Mouse (Mus musculus) megakaryocyte-erythroid progenitor cell, adult 5-6 weeks (primary cell): ENCODE measurements around the gene Fgf13. TPM values are rescaled to one million over a fixed set of nuclear protein-coding genes. Genes with fewer than 3 reads are reported as not detected.

ENCODE experiments used
- ATAC-seq: replicated peaks from 2 replicates; pipeline ENCODE4 v1.8.0; 2016; ENCODE audit warnings: mild to moderate bottlenecking, inconsistent platforms; ENCODE audit not compliant: severe bottlenecking, poor library complexity, low FRiP score, low TSS enrichment
- total RNA-seq, 2 experiments: library from RNA; stranded (forward) in 1 of 2; stranded (reverse) in 1 of 2; fragments of 200-1000, 215-1000 nt in 1 of 2; fragments of >200 nt in 1 of 2; fragmentation: Nextera tagmentation in 1 of 2; gene quantifications; 2 replicates each; pipeline ENCODE4 v1.2.3; 2014 to 2017

Gene Fgf13
- 2.9 TPM in 1 of 2 replicates, not detected in the other for total RNA-seq (2014; fragmentation: Nextera tagmentation)
- total RNA-seq (2017): not detected in 2 replicates

GRCm38 (mm10) chrX:59567695-59568431 is at the start of gene Fgf13:
Gene Fgf13, minus strand, starts transcription at chrX:59568071.
- ATAC-seq: no peak

- no peak for ATAC-seq
Observed at GRCm38 (mm10) chrX:59606535-59606934, 38.7 kb upstream of the Fgf13 start.

- ATAC-seq: no peak
Observed at GRCm38 (mm10) chrX:59589050-59589449, 21.2 kb upstream of the Fgf13 start.

DNA sequence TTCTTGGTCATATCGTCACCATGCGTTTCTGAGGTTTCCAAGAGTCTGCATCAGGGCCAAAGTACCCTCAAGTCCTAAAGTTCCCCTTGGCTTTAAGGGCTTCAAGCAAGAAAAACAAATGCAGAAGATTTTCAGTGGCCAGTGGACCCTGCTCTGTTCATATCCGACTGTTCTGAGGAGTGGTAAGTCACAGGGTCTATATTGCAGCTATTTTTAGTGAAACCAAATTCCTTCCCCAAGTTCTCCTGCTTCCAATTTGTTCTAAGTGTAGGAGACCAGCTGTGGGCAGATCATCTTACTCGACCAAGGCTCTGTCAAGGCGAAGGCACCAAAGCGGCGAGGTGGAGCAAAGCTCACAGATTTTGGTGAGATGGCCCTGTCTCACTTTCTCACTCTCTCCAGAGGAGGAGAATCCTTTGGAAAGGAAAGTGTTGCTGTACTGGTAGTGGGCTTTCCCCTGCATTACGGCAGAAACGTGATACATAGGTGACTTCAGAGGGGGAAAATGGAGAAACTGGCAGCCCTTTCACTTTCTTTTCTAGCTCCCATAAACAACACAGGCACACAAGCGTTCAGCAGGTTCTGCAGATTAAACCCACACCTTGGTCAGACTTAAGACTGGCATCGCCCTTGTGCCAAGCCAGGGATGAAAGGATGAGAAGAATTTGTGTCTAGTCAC is 17.8 kb upstream of the Fgf13 start:
- ATAC-seq: no peak

- ATAC-seq: no peak
Observed at GRCm38 (mm10) chrX:59584034-59584433, 16.2 kb upstream of the Fgf13 start.

DNA sequence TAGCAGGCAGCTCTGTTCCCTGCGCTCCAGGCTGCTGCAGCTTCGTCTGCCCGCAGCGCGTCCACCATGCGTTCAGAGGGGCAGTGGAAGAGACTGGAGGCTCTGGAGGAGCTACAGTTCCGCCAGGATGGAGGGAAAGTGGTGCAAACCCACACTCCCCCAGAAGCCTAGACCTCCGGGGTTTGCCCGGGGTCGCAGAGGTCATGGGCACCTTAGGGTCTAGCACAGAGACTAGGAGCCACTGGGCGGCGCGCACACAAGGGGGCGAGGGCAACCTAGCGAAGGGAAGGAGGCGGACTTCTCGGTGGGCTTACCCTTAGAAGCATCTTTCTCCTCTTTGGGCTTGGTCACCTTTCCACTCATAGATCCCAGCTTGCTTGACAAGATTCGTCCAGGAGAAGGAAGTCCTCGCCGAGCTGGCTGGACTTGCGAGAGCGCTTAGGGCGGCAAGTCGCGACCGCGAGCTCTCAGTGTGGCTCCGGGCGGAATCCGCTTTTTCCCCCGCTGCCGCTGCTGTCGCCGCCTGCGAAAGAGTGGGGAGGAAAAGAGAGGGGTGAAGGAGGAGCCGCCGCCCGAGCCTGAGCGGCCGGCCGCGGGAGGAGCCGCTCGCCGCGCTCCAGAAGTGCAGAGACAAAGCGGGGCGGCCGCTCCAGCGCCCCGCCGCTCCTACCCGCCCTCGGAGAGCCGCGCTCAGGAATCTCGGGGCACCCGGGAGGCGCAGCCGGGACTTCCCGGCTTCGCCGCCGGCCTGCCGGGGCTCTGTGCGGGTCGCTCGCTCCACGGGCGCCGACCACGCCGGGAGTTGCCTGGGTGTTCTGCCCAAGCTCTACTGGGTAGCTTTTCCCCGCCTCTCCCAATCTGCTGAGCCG is 811 bp downstream of the Fgf13 start:
- no peak for ATAC-seq

DNA sequence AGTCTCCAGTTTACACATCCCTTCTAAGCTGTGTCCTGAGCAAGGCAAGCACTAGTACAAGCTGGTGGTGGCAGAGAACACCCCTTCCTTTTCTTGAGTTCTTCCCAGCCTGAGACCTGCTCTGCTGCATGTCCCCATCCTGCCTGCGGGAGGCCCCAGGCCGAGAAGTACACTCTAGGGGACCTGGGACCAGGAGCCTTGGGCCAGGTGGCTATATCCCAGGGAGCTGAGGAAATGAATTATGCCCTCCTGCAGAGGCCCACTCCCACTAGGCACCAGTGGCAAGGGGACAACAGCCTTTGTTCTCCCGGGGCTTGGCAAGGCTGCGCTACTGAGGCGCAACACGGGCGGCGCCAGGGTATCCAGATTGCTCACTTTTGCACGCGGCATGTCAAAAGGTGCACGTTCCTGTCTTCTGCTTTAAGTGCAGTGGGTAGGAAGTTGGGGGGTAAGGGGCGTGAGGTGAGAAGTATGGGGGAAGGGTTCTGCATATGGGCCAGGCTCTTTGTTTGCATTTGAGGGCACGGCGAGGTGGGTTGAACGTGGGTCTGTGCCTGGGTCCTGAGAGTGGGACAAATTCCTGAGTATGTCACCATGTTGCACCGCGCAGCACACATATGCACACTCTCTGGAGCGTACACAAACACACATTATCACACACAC is 1.7 kb downstream of the Fgf13 start:
- no peak for ATAC-seq

DNA sequence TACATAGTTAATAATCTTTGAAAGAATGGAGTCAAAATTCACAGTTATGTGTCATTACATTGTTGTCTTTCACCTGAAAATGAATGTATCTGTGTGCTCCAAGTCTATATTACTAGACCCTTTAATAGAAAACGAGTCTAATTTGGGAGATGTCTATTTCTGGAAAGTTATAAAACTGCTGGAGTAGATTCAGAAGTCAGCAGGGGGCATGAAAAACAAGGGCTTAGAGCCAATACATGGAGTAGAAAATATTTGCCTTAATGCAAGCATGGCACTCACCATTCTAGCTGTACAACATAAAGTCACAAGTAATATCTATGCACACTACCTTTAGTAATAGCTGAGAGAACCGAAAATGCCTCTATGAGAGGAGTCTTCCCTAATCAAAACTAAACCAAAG is 19.9 kb downstream of the Fgf13 start:
- ATAC-seq: no peak

DNA sequence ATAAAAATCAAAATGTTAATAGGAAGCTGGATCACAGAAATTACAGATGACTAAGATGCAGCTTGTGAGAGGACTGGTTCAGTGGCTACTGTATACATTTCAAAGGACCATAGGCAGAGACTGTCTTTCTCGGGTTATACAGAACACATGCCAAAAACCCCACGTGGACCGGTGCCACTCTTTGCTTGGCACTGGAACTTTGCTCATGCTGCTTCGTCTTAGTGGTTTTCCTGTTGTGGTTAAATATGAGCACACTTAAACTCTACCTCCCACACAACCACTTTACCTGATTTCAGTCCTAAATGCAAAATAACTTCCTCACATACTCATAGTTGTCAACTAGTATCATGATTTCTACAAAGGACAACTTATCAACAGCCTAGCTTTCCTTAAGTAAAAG is 59.6 kb downstream of the Fgf13 start:
- no peak for ATAC-seq

DNA sequence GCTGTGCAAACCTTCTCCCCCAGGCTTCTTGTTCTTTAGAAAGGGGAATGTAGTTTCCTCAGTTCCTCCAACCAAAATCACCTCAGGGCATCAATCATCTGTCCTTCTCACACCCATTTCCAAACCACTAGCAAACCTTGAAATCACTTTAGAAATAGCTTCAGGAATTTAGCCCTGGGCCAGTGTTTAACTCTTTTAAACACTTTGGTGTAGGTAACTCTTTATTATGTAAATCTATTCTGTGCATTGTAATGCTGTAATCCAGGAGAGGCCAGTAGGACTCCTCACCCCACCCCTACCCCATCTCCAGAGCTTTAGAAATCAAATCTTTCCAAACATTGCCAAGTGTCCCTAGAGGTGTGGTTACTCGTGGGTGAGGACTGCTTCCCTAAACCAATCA is 74.5 kb downstream of the Fgf13 start:
- ATAC-seq: no peak

GRCm38 (mm10) chrX:59485426-59485825 is 82.4 kb downstream of the Fgf13 start:
- no peak for ATAC-seq

DNA sequence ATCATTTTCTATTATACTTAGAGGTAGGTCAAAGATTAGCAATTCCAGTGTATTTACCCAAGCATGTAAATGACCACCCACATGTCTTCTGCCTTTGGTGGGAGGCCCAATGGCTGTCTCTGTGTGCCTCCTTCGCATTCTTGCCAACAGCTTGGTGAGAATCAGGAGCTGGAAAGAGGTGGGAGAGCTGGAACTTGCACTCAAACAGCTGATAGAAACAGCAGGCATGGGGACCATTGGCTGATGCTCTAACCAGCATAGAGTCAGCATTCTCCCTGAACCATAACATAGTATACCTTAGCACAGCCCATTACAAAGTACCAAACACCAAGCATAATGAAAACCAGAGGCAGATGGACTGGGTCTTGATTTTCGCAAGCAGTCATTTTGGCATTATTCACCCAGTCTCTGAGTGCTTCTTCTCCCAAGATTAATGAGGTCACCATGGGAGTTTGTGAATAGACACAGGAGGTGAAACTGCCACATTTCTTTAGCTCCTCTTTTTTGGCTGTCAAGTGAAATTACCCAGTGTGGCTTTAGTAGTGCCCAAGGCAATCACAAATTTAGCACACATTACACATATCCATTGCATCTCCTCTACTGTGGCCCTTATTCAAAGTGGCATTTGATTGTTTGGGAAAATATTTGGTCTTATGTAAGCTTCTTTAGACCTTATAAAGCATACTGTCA is 165.1 kb downstream of the Fgf13 start:
- ATAC-seq: no peak

DNA sequence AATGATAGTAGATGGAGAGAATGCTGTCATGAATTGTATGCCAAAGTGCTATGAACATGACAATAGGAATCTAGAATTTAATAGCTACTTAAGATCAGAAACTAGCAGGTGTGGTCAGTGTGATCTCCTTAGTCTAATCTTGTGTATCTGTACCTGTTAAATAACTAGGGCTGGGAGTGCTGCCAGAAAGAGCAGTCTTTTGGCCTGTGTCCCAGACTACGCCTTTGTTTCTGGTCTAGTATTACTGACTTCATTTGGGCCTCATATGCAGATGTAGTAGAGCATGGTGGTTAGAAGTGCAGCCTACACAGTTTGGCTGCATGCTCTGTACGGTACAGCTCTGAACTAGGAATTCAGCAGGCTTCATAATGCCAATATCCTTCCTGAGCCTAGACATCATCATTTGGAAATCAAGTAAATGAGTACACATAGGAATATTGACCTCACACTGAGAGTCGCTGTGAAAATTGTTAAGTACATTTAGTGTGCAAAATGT is 276.9 kb downstream of the Fgf13 start:
- ATAC-seq: no peak

DNA sequence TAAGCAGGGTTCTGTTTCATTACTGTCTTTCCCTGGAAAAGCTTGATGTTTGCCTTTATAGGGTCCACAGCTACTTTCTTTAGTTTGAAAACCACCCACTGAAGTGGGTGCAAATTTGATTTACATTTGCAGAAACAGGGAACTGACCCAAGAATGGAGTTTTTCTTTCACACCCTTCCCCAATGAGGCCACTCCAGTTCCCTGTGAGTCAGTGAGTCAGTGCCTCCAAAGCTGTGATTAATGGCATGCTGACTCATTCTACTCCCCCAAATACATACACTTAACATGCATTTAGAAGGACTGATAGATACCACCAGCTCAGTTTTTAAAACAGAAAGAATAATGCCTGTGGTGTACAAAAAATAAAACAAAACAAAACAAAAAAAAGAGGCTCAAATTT is 316.3 kb downstream of the Fgf13 start:
- ATAC-seq: no peak

- ATAC-seq: no peak
Observed at GRCm38 (mm10) chrX:59243752-59244151, 324.1 kb downstream of the Fgf13 start.

GRCm38 (mm10) chrX:59243176-59243575 is 324.7 kb downstream of the Fgf13 start:
- no peak for ATAC-seq

DNA sequence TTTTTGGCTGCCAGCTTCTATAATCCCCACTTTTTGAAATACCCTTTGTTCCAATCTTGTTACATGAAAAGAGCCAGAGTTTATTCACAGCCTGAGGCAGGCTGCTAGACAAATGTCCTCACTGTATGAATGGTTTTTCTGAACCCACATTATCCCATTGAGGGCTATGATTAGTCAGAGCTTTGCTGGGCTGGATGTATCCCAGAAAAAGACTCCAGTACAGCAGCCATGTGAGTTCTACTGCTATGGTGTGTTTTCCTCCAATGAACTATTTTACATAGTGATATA is 326.5 kb downstream of the Fgf13 start:
- no peak for ATAC-seq

GRCm38 (mm10) chrX:59240683-59241459 is 327.0 kb downstream of the Fgf13 start:
- no peak for ATAC-seq
